Mouse (Mus musculus): Measurements from ENCODE around the gene Pnpla6. TPM values are rescaled to one million over a fixed set of nuclear protein-coding genes. Genes with fewer than 3 reads are reported as not detected.
A peak's percentile ranks its signal among the peaks of the same experiment; 100 is the strongest.

The Pnpla6 gene
- 49.5 and 92.0 TPM in 2 replicates for polyA plus RNA-seq (2012; rRNA removed)

GRCm38 (mm10) chr8:3515260-3515671, at the start of gene Pnpla6:
TSS of gene Pnpla6 (plus strand) at chr8:3515384.
- WGBS, result 1% methylated on average over 25 of the region's 25 CpGs
- peak; percentile 64 for DNase-seq (ENCODE audit: low read depth, low spot score)

- WGBS, result 3% methylated on average over 32 of the region's 32 CpGs
- peak; percentile 98 for DNase-seq (ENCODE audit: low read depth, low spot score)
Observed at GRCm38 (mm10) chr8:3467006-3467885, 47.9 kb upstream of the Pnpla6 start, which contains the start of gene Pex11g. TSS of gene Pex11g (minus strand) at chr8:3467680.

- DNase-seq (ENCODE audit: low read depth, low spot score), result no peak
- 51% methylated on average over 9 of the region's 9 CpGs for WGBS
Observed at GRCm38 (mm10) chr8:3467886-3468545, 47.2 kb upstream of the Pnpla6 start.

GRCm38 (mm10) chr8:3468838-3469237, 46.3 kb upstream of the Pnpla6 start:
- WGBS, result 85% methylated on average over 1 of the region's 1 CpGs

GRCm38 (mm10) chr8:3470562-3470961, 44.6 kb upstream of the Pnpla6 start, which contains the start of gene Tex45:
TSS of gene Tex45 (plus strand) at chr8:3470862.
- DNase-seq (ENCODE audit: low read depth, low spot score), result no peak

More at GRCm38 (mm10) chr8:3468838-3469237, 46.3 kb upstream of the Pnpla6 start:
- no peak for DNase-seq (ENCODE audit: low read depth, low spot score)

GRCm38 (mm10) chr8:3475715-3476429, 39.3 kb upstream of the Pnpla6 start:
- DNase-seq (ENCODE audit: low read depth, low spot score), result no peak
- WGBS, result 43% methylated on average over 37 of the region's 37 CpGs

GRCm38 (mm10) chr8:3480221-3480785, 34.9 kb upstream of the Pnpla6 start:
- 48% methylated on average over 4 of the region's 4 CpGs for WGBS
- DNase-seq (ENCODE audit: low read depth, low spot score), result no peak

- 33% methylated on average over 5 of the region's 5 CpGs for WGBS
- no peak for DNase-seq (ENCODE audit: low read depth, low spot score)
Observed at GRCm38 (mm10) chr8:3481605-3482004, 33.6 kb upstream of the Pnpla6 start.

GRCm38 (mm10) chr8:3482240-3482740, 32.9 kb upstream of the Pnpla6 start:
- DNase-seq (ENCODE audit: low read depth, low spot score), result no peak
- 86% methylated on average over 22 of the region's 22 CpGs for WGBS

GRCm38 (mm10) chr8:3483546-3483945, 31.6 kb upstream of the Pnpla6 start:
- no peak for DNase-seq (ENCODE audit: low read depth, low spot score)
- WGBS, result 76% methylated on average over 7 of the region's 7 CpGs

GRCm38 (mm10) chr8:3485192-3485591, 30.0 kb upstream of the Pnpla6 start:
- 23% methylated on average over 5 of the region's 5 CpGs for WGBS
- DNase-seq (ENCODE audit: low read depth, low spot score), result no peak

GRCm38 (mm10) chr8:3492901-3493844, 22.0 kb upstream of the Pnpla6 start, which contains the start of gene Zfp358:
TSS of gene Zfp358 (plus strand) at chr8:3493138.
- no peak for DNase-seq (ENCODE audit: low read depth, low spot score)
- 1% methylated on average over 63 of the region's 64 CpGs for WGBS

- no peak for DNase-seq (ENCODE audit: low read depth, low spot score)
- 26% methylated on average over 6 of the region's 6 CpGs for WGBS
Observed at GRCm38 (mm10) chr8:3493845-3494208, 21.4 kb upstream of the Pnpla6 start.

GRCm38 (mm10) chr8:3495578-3496427, 19.4 kb upstream of the Pnpla6 start:
- 97% methylated on average over 44 of the region's 44 CpGs for WGBS
- no peak for DNase-seq (ENCODE audit: low read depth, low spot score)

- 97% methylated on average over 15 of the region's 15 CpGs for WGBS
- no peak for DNase-seq (ENCODE audit: low read depth, low spot score)
Observed at GRCm38 (mm10) chr8:3496428-3496748, 18.8 kb upstream of the Pnpla6 start.

- no peak for DNase-seq (ENCODE audit: low read depth, low spot score)
- 83% methylated on average over 3 of the region's 3 CpGs for WGBS
Observed at GRCm38 (mm10) chr8:3498583-3498982, 16.6 kb upstream of the Pnpla6 start.

- 2% methylated on average over 8 of the region's 8 CpGs for WGBS
- DNase-seq (ENCODE audit: low read depth, low spot score), result no peak
Observed at GRCm38 (mm10) chr8:3499751-3500150, 15.4 kb upstream of the Pnpla6 start.
